Mouse (Mus musculus) heart, adult 2 months (tissue): ENCODE measurements at regions not wholly inside any gene's neighbourhood (a gene's known extent, or its start where the extent isn't known, plus 50 kb on each side); places are given as distances from the start of the nearest gene placed in this dataset.

Source experiments
- CTCF ChIP-seq: fragments of 200-600 bp; IDR thresholded peaks from 2 replicates; pipeline ENCODE4 v1.8.1; 2022; ENCODE audit warnings: antibody characterized with exemption, mild to moderate bottlenecking, moderate library complexity
- POLR2A ChIP-seq: fragments of 200-500 bp; IDR thresholded peaks from 2 replicates; pipeline ENCODE4 v1.6.1; 2011; ENCODE audit warnings: mild to moderate bottlenecking, low read depth, low read length, control low read depth; ENCODE audit not compliant: insufficient read depth

DNA sequence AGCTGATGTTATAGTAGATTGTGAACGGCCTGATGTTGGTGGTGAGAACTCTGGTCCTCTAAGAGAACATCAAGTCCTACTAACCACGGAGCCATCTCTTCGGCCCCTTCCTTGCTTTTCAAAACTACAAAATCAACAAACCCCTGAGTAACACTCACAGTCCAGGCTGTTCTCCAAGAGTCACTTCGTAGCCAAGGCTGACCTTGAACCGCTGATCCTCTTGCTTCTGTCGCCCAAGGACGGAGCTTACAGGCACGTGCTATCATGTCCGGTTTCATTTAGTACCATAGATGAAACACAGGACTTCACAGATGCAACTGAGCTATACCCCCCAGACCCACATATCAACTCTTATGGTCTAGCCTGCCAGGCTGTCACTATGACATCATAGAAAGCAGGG is 279.4 kb downstream of the Hlx start:
- TF ChIP-seq CTCF, result no peak
- TF ChIP-seq POLR2A, result no peak
